Mouse (Mus musculus) left cerebral cortex, adult 2 months (tissue): ENCODE data around the gene Rbms2. TPM values are rescaled to one million over a fixed set of nuclear protein-coding genes. Genes with fewer than 3 reads are reported as not detected.
"Not testable (repeated sequence)": the region's sequence is repeated elsewhere in the genome, so short reads cannot be mapped to it uniquely, and the experiment has no call there.

Experiments
- DNase-seq, 2 experiments: peaks; one replicate each; pipeline ENCODE4 v3.0.0; 2021 to 2022; ENCODE audit warnings: low spot score in 2 of 2, mixed read lengths in 1 of 2; ENCODE audit errors: extremely low spot score in 1 of 2
- H3K27ac ChIP-seq: fragments of 200-600 bp; 2 replicates; pipeline ENCODE4 v1.8.1; 2022
- H3K4me3 ChIP-seq: fragments of 200-600 bp; 2 replicates; pipeline ENCODE4 v1.8.1; 2022
- CTCF ChIP-seq: fragments of 200-600 bp; IDR thresholded peaks from 2 replicates; pipeline ENCODE4 v1.8.1; 2022; ENCODE audit warnings: antibody characterized with exemption, mild to moderate bottlenecking, moderate library complexity
- intact Hi-C: fragments of 180-260 bp; cut with DNase I; formaldehyde crosslinking; loops from one replicate; pipeline ENCODE4 v1.15.1; 2025
- total RNA-seq, 2 experiments: library from RNA; stranded (reverse); gene quantifications; 2 replicates each; pipeline ENCODE4 v1.2.3; 2021

Rbms2 gene
- total RNA-seq, 2 experiments from 2014 or later, result 15.6 to 16.4 TPM

DNA sequence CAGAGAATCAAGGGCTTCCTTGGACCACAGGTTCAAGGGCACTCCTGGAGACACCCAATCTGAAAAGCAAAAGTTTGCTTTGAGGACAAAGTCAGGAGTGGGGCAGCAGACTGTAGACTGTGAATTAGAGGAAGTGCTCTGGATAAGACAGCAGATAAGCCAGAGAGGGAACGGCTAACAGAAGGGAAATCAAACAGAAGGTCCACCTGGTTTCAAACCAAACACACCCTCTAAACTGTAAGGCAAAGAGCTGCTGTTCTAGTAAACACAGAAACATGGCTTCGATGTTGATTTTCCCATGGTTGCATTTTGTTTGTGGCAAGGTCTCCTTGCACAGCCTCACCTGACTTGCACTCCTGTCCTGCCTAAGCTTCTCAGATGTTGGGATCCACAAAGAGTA is 11.4 kb upstream of the Rbms2 start:
- DNase-seq, result no peak
- no peak for TF ChIP-seq CTCF
- Histone ChIP-seq H3K4me3 (no peak overlapping the region), H3K27ac (no peak overlapping the region)
- intact Hi-C loops, result no loop called here

DNA sequence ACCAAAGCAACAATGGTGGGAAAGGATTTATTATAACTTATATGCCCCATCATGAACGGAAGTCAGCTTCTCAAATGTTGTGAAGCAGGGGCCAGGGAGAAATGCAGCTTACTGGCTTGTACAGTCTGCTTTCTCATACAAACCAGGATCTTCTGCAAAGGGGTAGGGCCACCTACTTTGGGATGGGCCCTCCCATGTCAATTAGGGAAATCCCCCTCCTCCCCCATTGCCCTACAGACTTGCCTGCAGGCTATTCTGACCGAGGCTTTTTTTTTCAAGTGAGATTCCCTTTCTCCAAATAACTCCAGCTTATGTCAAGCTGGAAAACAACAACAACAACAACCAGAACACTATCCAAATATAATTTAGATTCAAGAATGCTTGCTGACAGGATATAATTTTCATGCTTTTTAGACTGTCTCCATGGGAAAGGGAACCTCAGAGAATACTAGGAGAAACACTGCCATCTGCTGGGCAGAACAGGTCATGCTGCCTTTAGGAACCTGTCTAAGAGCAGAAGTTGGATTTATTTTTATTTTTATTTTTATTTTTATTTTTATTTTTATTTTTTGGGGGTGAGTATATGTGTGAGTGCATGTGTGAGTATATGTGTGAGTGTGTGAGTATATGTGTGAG is 8.3 kb upstream of the Rbms2 start:
- intact Hi-C loops, result loop anchor here (2.0 to 5.0 kb wide), 3 partner anchors 98 to 241 kb away; partner anchors contain the start of genes Baz2a and Prim1
- DNase-seq, result peak; percentile 70 to 75
- no peak overlapping the region for H3K27ac ChIP-seq
- TF ChIP-seq CTCF, result peak; percentile 88
- H3K4me3 ChIP-seq, result no peak overlapping the region

DNA sequence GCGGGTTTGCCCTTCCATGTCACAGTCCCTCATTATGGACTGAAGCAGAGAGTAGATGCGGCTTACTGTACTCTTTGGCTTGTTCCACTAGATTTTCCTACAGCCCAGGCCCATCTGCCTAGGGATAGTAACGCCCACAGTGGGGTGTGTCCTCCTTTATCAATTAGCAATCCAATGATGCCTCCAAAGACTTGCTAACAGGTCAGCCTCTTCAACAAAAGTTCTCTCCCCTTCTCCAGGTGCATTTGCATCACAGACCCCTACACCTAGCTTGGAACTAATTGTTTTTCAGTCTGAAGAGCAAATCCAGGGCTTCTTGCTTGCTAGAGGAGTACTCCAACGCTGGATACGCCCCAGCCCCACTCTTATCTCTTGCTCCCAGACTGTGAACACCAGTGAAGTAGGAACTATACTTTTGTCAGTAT is 7.1 kb upstream of the Rbms2 start:
- Histone ChIP-seq H3K27ac (no peak overlapping the region), H3K4me3 (no peak overlapping the region)
- DNase-seq, result no peak
- intact Hi-C loops, result loop anchor here (5.0 kb wide), 2 partner anchors 170 to 240 kb away; partner anchors contain the start of gene Prim1
- no peak for TF ChIP-seq CTCF

DNA sequence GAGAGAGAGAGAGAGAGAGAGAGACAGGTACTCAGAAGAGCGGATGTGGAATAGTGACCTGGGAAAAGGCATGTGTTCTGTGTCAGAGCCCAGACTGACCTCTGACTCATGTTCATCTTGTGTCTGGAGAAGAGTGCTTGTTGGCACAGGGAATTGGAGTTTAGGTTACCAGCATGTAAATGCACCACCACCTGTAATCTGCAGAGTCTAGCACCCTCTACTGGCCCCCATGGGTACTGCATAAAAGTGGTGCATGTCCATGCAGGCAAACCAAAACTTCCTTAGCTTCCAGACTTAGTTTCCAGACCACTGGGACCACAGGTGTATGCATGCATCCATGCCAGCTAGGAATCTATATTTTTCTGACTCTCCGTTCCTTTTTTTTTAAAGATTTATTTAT is 5.9 kb upstream of the Rbms2 start:
- intact Hi-C loops, result loop anchor here (1.0 to 5.0 kb wide), 3 partner anchors 45 to 239 kb away; partner anchors contain the start of gene Prim1
- DNase-seq, result peak; percentile 61 to 75
- Histone ChIP-seq H3K27ac (no peak overlapping the region), H3K4me3 (no peak overlapping the region)
- peak; percentile 91 for TF ChIP-seq CTCF

DNA sequence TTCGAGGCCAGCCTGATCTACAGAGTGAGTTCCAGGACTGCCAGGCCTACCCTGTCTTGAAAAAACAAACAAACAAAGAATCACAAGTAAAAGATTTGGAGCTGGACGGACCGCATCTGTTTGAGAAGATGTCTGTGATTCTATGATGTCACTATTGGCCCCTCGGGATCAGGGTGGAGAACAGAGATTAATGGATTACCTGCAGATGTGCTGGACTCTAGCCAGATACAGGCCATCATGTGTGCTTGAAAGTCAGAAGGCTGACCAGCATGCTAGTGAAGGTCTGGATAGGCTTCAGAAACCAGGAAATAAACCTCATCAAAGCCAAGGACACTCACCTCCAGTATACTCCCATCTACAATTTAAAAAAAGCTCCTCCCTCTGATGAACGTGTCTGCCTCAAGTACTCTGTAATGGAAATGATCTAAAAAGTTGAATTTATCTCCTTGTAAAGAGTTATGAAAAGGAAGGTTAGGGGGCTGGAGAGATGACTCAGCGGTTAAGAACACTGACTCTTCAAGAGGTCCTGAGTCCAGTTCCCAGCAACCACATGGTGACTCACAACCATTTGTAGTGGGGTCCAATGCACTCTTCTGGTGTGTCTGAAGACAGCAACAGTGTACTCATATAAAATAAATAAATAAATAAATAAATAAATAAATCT is 5.3 kb upstream of the Rbms2 start:
- intact Hi-C loops, result loop anchor here (5.0 kb wide), 2 partner anchors 168 to 238 kb away; partner anchors contain the start of gene Prim1
- Histone ChIP-seq H3K4me3 (no peak overlapping the region), H3K27ac (no peak overlapping the region)
- DNase-seq, result no peak
- no peak for TF ChIP-seq CTCF

DNA sequence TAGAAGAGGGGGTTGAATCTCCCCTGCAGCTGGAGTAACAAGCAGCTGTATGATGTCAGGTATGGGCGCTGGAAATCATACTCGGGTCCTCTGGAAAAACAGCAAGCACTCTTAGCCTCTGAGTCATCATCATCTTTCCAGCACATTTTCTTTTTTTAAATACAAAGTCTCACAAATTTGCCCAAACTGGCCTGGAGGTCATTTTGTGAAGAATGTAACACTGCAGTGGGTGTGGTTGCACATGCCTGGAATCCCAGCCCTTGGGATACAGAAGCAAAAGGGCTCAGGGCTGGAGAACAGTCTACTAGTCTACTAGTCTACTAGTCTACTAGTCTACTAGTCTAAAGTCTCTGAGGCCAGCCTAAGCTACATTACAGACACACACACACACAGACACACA is 4.2 kb upstream of the Rbms2 start:
- H3K27ac ChIP-seq, result no peak overlapping the region
- no peak for DNase-seq
- H3K4me3 ChIP-seq, result no peak overlapping the region
- intact Hi-C loops, result no loop called here
- TF ChIP-seq CTCF, result no peak

DNA sequence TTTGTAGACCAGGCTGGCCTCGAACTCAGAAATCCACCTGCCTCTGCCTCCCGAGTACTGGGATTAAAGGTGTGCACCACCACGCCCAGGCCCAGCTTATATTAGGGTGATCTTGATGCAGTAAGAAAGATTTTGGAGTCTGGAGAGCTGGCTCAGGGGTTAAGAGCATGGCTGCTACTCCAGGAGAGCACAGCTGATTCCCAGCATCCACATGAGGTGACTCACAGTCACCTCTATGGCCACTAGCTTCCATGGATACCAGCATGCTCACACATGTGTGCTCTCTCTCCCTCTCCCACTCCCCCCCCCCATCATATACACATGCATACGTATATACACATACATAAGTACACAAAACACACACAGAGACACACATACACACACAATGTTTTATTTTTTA is 2.8 kb downstream of the Rbms2 start:
- DNase-seq, result no peak
- intact Hi-C loops, result no loop called here

DNA sequence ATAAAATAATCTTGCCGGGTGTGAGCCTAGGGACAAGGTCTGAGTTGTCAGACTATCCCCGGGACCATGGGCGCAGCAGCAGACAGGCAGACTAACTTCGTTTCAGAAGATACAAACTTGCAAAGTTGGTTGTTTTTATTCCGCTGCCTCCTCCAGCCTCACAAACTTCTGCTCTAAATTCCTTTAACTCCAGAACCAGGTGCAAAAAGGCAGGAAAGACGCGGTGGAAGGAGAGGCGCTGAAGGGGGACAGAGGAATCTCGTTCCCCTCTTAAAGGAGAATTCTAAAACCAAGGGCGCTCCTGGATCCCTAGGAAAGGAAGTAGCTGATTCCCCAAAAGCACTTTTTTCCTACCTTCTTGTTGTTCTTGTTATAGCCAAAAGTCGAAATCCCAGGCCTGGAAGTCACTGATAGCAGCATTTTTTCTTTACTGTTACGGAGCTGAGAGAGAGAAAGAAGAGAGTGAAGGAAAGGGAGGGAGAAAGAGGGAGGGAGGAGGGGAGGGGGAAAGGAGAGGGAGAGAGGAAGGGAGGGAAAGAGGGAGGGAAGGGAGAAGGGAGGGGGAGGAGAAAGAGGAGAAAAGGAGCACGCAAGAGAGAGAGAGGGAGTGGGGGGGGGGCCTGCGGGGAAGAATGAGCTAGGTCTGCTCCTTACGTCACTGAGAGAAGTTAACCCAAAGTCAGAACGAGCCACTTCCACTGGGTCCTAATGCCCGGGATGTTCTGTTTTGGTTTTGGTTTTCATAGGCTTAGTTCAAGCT is 3.9 kb downstream of the Rbms2 start:
- H3K4me3 ChIP-seq, result peak overlapping the region; percentile 58
- DNase-seq, result peak; percentile 40 to 42
- no peak for TF ChIP-seq CTCF
- H3K27ac ChIP-seq, result peak overlapping the region; percentile 77
- intact Hi-C loops, result no loop called here

More for the DNA sequence above, 2.8 kb downstream of the Rbms2 start:
- no peak overlapping the region for H3K27ac ChIP-seq
- TF ChIP-seq CTCF, result no peak
- no peak overlapping the region for H3K4me3 ChIP-seq

DNA sequence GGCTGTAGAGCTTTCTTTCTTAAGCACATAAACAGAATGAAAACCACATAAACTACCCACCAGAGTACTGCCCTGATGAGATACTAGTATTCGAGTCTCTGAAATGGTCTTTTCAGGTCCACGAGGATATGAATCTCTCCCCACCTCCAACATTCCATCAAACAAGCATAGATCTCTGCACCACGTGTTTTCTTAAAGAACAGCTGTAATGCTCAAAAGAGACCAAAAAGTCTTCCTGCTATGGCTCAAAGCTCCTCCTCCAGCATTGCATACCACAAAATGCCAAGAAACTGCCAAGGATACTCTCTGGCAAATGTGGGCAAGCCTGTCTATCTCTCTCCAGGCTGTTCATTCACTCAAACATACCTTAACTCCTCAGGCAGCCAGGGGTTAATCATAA is 4.8 kb downstream of the Rbms2 start:
- Histone ChIP-seq H3K27ac (no peak overlapping the region), H3K4me3 (peak overlapping the region; percentile 58)
- intact Hi-C loops, result no loop called here
- no peak for TF ChIP-seq CTCF
- DNase-seq, result no peak

DNA sequence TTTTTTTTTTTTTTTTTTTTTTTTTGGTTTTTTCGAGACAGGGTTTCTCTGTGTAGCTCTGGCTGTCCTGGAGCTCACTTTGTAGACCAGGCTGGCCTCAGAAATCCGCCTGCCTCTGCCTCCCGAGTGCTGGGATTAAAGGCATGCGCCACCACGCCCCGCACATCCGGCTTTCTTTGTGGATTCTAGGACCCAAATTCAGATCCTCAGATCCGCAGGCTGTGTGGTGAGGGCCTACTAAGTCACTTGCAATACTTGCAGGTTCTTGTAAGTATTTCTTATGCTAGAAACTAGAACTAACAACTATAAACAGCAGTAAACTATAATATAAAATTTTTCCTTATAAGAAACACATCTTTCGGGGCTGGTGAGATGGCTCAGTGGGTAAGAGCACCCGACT is 8.7 kb downstream of the Rbms2 start:
- intact Hi-C loops, H3K4me3 ChIP-seq, DNase-seq, H3K27ac ChIP-seq: not testable (repeated sequence)

DNA sequence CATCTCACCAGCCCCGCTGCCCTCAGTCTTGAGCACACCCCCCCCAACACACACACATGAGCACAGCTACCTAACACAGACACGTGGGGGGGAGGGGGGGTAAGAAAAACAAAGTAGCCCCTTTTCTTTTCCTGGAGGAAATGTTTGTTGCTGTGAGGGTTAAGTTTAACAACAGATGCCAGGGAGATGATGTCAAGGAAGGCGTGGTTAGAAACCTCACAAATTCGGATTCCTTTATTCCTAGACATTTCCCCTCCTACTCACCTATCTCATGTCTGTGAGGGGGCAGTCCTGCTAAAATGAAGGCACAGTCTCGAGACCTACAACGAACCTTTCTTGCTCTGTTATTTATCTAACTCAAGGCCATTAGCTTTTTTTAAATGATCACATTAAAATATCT is 13.0 kb downstream of the Rbms2 start:
- intact Hi-C loops, result loop anchor here (2.0 kb wide), 1 partner anchor 16 kb away; no protein-coding TSS in a partner anchor
- Histone ChIP-seq H3K27ac (no peak overlapping the region), H3K4me3 (no peak overlapping the region)
- DNase-seq, result no peak
- no peak for TF ChIP-seq CTCF

DNA sequence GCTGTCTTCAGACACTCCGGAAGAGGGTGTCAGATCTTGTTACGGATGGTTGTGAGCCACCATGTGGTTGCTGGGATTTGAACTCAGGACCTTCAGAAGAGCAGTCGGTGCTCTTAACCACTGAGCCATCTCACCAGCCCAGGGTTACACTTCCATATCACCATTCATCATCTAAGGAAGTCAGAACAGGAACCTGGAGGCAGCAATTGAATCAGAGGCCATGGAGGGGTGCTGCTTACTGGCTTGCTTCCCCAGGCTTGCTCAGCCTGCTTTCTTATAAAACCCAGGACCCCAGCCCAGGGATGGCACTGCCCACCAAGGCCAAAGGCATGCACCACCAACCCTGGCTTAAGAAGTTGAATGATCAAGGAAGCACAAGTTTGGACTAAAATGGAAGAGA is 14.4 kb downstream of the Rbms2 start:
- DNase-seq, H3K4me3 ChIP-seq, H3K27ac ChIP-seq: not testable (repeated sequence)
- intact Hi-C loops, result loop anchor here (2.0 kb wide), 1 partner anchor 15 kb away; no protein-coding TSS in a partner anchor
